Mouse (Mus musculus) layer of hippocampus, postnatal 25 days (tissue): ENCODE data around the gene Pfkm. TPM values are rescaled to one million over a fixed set of nuclear protein-coding genes. Genes with fewer than 3 reads are reported as not detected.

ENCODE experiments used
- DNase-seq, 2 experiments: peaks; one replicate each; pipeline ENCODE4 v3.0.0; 2022; ENCODE audit warnings: mixed read lengths in 2 of 2, low spot score in 1 of 2; ENCODE audit errors: extremely low spot score in 1 of 2
- total RNA-seq, 2 experiments: library from RNA; stranded (reverse); gene quantifications; 2 replicates each; pipeline ENCODE4 v1.2.3; 2021

Pfkm gene
- total RNA-seq, 2 experiments from 2014 or later: 348 to 370 TPM

GRCm38 (mm10) chr15:98167645-98168621 is 75.5 kb downstream of the Pfkm start:
- peak; percentile 77 to 80 for DNase-seq

GRCm38 (mm10) chr15:98168622-98169004 is 76.2 kb downstream of the Pfkm start:
- DNase-seq: no peak

- DNase-seq: peak in 1 of 2 experiments; percentile 22
Measured at GRCm38 (mm10) chr15:98170365-98170764, 78.0 kb downstream of the Pfkm start.

GRCm38 (mm10) chr15:98170917-98171316 is 78.5 kb downstream of the Pfkm start:
- no peak for DNase-seq

- no peak for DNase-seq
Measured at GRCm38 (mm10) chr15:98172113-98172512, 79.7 kb downstream of the Pfkm start.

- DNase-seq: peak; percentile 30 to 65
Measured at GRCm38 (mm10) chr15:98173821-98174220, 81.4 kb downstream of the Pfkm start.

GRCm38 (mm10) chr15:98177320-98177719 is 84.9 kb downstream of the Pfkm start:
- DNase-seq: no peak

GRCm38 (mm10) chr15:98180567-98181131 is 88.3 kb downstream of the Pfkm start:
- DNase-seq: no peak

- peak; percentile 75 for DNase-seq
Measured at GRCm38 (mm10) chr15:98181132-98181711, 88.8 kb downstream of the Pfkm start.

Other genes with a start within 250 kb of the Pfkm start
- 10 to 100 TPM; 15.6 to 30.1 TPM for gene Hdac7, start 248.1 kb upstream of the Pfkm start, total RNA-seq
- under 1 TPM in 1 of 2 experiments, not detected in 1; 0.07 TPM for gene Vdr, start 182.0 kb upstream of the Pfkm start, total RNA-seq
- gene Tmem106c, start 128.4 kb upstream of the Pfkm start, total RNA-seq: 10 to 100 TPM; 26.8 to 27.2 TPM
- 1 to 10 TPM in 1 of 2 experiments, under 1 TPM in 1; 0.42 to 1.0 TPM for gene Col2a1, start 87.9 kb upstream of the Pfkm start, total RNA-seq
- gene Senp1, start 1.2 kb downstream of the Pfkm start, total RNA-seq: 10 to 100 TPM; 10.8 to 12.6 TPM
- gene Asb8, start 73.0 kb downstream of the Pfkm start, total RNA-seq: 10 to 100 TPM; 48.7 to 53.0 TPM
- gene Ccdc184, start 74.6 kb downstream of the Pfkm start, total RNA-seq: 10 to 100 TPM; 10.9 to 12.4 TPM
- gene Olfr288, start 103.0 kb downstream of the Pfkm start, total RNA-seq: not detected
- under 1 TPM in 1 of 2 experiments, not detected in 1; 0.15 TPM for gene Gm44579, start 128.4 kb downstream of the Pfkm start, total RNA-seq
- 1 to 10 TPM; 3.6 to 5.3 TPM for gene Olfr287, start 128.5 kb downstream of the Pfkm start, total RNA-seq
- not detected for gene Olfr286, start 141.9 kb downstream of the Pfkm start, total RNA-seq
- not detected for gene H1fnt, start 164.7 kb downstream of the Pfkm start, total RNA-seq
- 1 to 10 TPM; 5.9 to 6.8 TPM for gene Zfp641, start 203.6 kb downstream of the Pfkm start, total RNA-seq
- not detected for gene Olfr285, start 224.8 kb downstream of the Pfkm start, total RNA-seq
- gene Olfr284, start 248.4 kb downstream of the Pfkm start, total RNA-seq: not detected